Mouse (Mus musculus): Measurements from ENCODE around the gene Bet1l.

- TF ChIP-seq CTCF (IDR thresholded peaks at IDR 0.05; ENCODE audit: low read depth) = no peak
- no peak for TF ChIP-seq EP300 (IDR thresholded peaks at IDR 0.05; ENCODE audit: low read depth)
Measured at GRCm38 (mm10) chr7:140879355-140879754, 22.0 kb upstream of the Bet1l start.

Data from heart, postnatal 0 days (tissue).